ENCODE assay signal across 13 mouse cellular contexts in genomic region chr17:83908811-83909210, GRCm38 (mm10).
DNase-seq lines count a peak whose midpoint lies in the region; ATAC-seq and TF ChIP-seq lines count a peak whose summit lies in the region.
"Had no signal": no experiment of that assay in that cellular context is flagged by ENCODE, and none has a peak within 500 bp of the region (broad histone marks: within the 10 kb centered on the region; RNA-seq: fewer than 3 reads in every experiment).

No protein-coding gene starts in this region.

- ATAC-seq in liver, embryonic 14.5 days (ENCODE audit: insufficient read depth), result peak; percentile 44; the same call in 1 of the 2 replicates

- no peaks in the 10 kb centered on the region for H3K36me3 ChIP-seq in liver, embryonic 14.5 days (replicated peaks; ENCODE audit: control insufficient read depth, insufficient read depth, low read depth)
- H3K36me3 ChIP-seq: hindbrain, embryonic 12.5 days; neural tube, embryonic 12.5 days; stomach, embryonic 15.5 days had no signal

- DNase-seq in kidney, adult 9 months, result peak; percentile 49
- DNase-seq in kidney, postnatal 4 days, result no peak
- DNase-seq in B cell, adult 2 months, result peak; percentile 15 to 29
- no peak for DNase-seq in liver, embryonic 14.5 days (ENCODE audit: low read depth in 3 of 3, low spot score in 3 of 3)
- no peak for DNase-seq in cerebellum, postnatal 36 days
- no peak for DNase-seq in gastrocnemius, postnatal 36 days
- DNase-seq: left cerebral cortex, postnatal 4 days; right cerebral cortex, adult 18-20 months had no signal

- no peak overlapping the region for H3K4me2 ChIP-seq in liver, embryonic 14.5 days (ENCODE audit: low read depth)
- H3K4me2 ChIP-seq: hindbrain, embryonic 12.5 days; neural tube, embryonic 12.5 days; stomach, embryonic 15.5 days had no signal

- no peak for TF ChIP-seq CTCF in liver, embryonic 14.5 days (IDR thresholded peaks at IDR 0.05; ENCODE audit: low read depth)

- H3K4me1 ChIP-seq in brown adipose tissue, adult 24 weeks (ENCODE audit: control insufficient read depth, insufficient read depth, insufficient read length, low read length), result peaks cover 23% of the 10 kb centered on the region
- H3K4me1 ChIP-seq in liver, embryonic 14.5 days (replicated peaks; ENCODE audit: control insufficient read depth in 2 of 2, insufficient read depth in 2 of 2, low read length in 1 of 2), result peaks cover 0 to 36% of the 10 kb centered on the region in 2 experiments; a peak in 2 of 4 replicates
- H3K4me1 ChIP-seq: neural tube, embryonic 12.5 days had no signal

- H3K27me3 ChIP-seq in liver, embryonic 14.5 days (ENCODE audit: control insufficient read depth, insufficient read depth, low read length), result no peaks in the 10 kb centered on the region
- H3K27me3 ChIP-seq: hindbrain, embryonic 12.5 days; neural tube, embryonic 12.5 days; stomach, embryonic 15.5 days had no signal

- no peak overlapping the region for H3K9ac ChIP-seq in liver, embryonic 14.5 days (replicated peaks)
- H3K9ac ChIP-seq: hindbrain, embryonic 12.5 days; neural tube, embryonic 12.5 days; stomach, embryonic 15.5 days had no signal

- no peak overlapping the region for H3K4me3 ChIP-seq in brown adipose tissue, adult 24 weeks (ENCODE audit: insufficient read depth, low read depth, low read length)
- H3K4me3 ChIP-seq in liver, embryonic 14.5 days (ENCODE audit: insufficient read depth in 1 of 2, low read depth in 2 of 2, low read length in 2 of 2), result no peak overlapping the region
- H3K4me3 ChIP-seq: hindbrain, embryonic 12.5 days; neural tube, embryonic 12.5 days; stomach, embryonic 15.5 days had no signal

- peak overlapping the region; percentile 42 for H3K27ac ChIP-seq in brown adipose tissue, adult 24 weeks (replicated peaks; ENCODE audit: low read depth, low read length)
- no peak overlapping the region for H3K27ac ChIP-seq in liver, embryonic 14.5 days
- H3K27ac ChIP-seq: hindbrain, embryonic 12.5 days; macrophage; neural tube, embryonic 12.5 days; stomach, embryonic 15.5 days had no signal

- H3K9me3 ChIP-seq in liver, embryonic 14.5 days (ENCODE audit: control insufficient read depth, low read length), result no peaks in the 10 kb centered on the region
- H3K9me3 ChIP-seq: hindbrain, embryonic 12.5 days; neural tube, embryonic 12.5 days; stomach, embryonic 15.5 days had no signal

- TF ChIP-seq EP300 in liver, embryonic 14.5 days (IDR thresholded peaks at IDR 0.05; ENCODE audit: low read depth), result no peak

- intact Hi-C loops in gastrocnemius, postnatal 36 days (cut with DNase I), result loop anchor here (5.0 kb wide), 1 partner anchor 73 kb away; no protein-coding TSS in a partner anchor

- 9% methylated on average over 6 of the region's 6 CpGs for WGBS in liver, embryonic 14.5 days (ENCODE audit: insufficient replicate concordance)

Comparison
In these comparisons a context has a peak if more than half of its experiments do, and no peak if none do; other contexts are left out.
1. DNase-seq: peak in kidney, adult 9 months (single experiment) and B cell, adult 2 months (2 of 2); none in kidney, postnatal 4 days (0 of 2), liver, embryonic 14.5 days (0 of 3), cerebellum, postnatal 36 days (0 of 2) and gastrocnemius, postnatal 36 days (0 of 2).